Mouse (Mus musculus) megakaryocyte, embryonic 14.5 days (primary cell): Measurements from ENCODE around the gene Slc17a7.

ENCODE experiments used
- FLI1 ChIP-seq: IDR thresholded peaks from 2 replicates; pipeline ENCODE4 v1.6.1; 2012; ENCODE audit warnings: low read length, inconsistent platforms, mixed read lengths
- GATA1 ChIP-seq: IDR thresholded peaks from 3 replicates; pipeline ENCODE4 v1.6.1; 2012; ENCODE audit warnings: mixed read lengths, low read length, inconsistent platforms, borderline replicate concordance

- TF ChIP-seq FLI1 (no peak), GATA1 (no peak)
Measured at GRCm38 (mm10) chr7:45182199-45182601, 18.5 kb downstream of the Slc17a7 start.
